Mouse (Mus musculus) ES-E14 (cell line): ENCODE measurements at regions not wholly inside any gene's neighbourhood (a gene's known extent, or its start where the extent isn't known, plus 50 kb on each side); places are given as distances from the start of the nearest gene placed in this dataset.

Experiments
- DNase-seq: peaks from one replicate; pipeline ENCODE4 v3.0.0-alpha.2; 2013; ENCODE audit warnings: low read depth, low spot score
- H3K27ac ChIP-seq: 2 replicates; pipeline ENCODE4 v1.5.1; 2012; ENCODE audit warnings: low read depth, mild to moderate bottlenecking, low read length, moderate library complexity, mixed read lengths; ENCODE audit not compliant: poor library complexity, insufficient read depth, severe bottlenecking
- H3K36me3 ChIP-seq: 2 replicates; pipeline ENCODE4 v1.6.1; 2012; ENCODE audit warnings: mild to moderate bottlenecking, low read length, moderate library complexity, mixed read lengths; ENCODE audit not compliant: control insufficient read depth, poor library complexity, insufficient read depth, severe bottlenecking
- H3K4me1 ChIP-seq, 2 experiments: fragments of 150-350 bp in 1 of 2; sonication (generic) in 1 of 2; 2 replicates each; pipeline ENCODE4 v1.6.1; 2012; ENCODE audit warnings: low read length in 2 of 2, mild to moderate bottlenecking in 1 of 2, mixed read lengths in 1 of 2; ENCODE audit not compliant: control insufficient read depth in 2 of 2, insufficient read depth in 2 of 2, poor library complexity in 1 of 2
- H3K4me3 ChIP-seq, 2 experiments: fragments of 150-350 bp in 1 of 2; sonication (generic) in 1 of 2; 2 replicates each; pipeline ENCODE4 v1.5.1; 2012; ENCODE audit warnings: low read length in 2 of 2, low read depth in 1 of 2, mild to moderate bottlenecking in 1 of 2, mixed read lengths in 1 of 2; ENCODE audit not compliant: insufficient read depth in 1 of 2, poor library complexity in 1 of 2, severe bottlenecking in 1 of 2
- H3K9ac ChIP-seq: 2 replicates; pipeline ENCODE4 v1.6.1; 2012; ENCODE audit warnings: low read depth, mild to moderate bottlenecking, low read length, mixed read lengths; ENCODE audit not compliant: poor library complexity, insufficient read depth, severe bottlenecking
- H3K9me3 ChIP-seq: fragments of 150-350 bp; sonication (generic); 2 replicates; pipeline ENCODE4 v1.6.1; 2012; ENCODE audit warnings: low read depth, mild to moderate bottlenecking, low read length; ENCODE audit not compliant: control insufficient read depth, insufficient read depth
- CHD2 ChIP-seq: IDR thresholded peaks from 2 replicates; pipeline ENCODE4 v1.6.1; 2014; ENCODE audit warnings: mild to moderate bottlenecking, low read depth, low read length, inconsistent platforms
- HCFC1 ChIP-seq: IDR thresholded peaks from 2 replicates; pipeline ENCODE4 v1.6.1; 2012; ENCODE audit warnings: low read length, inconsistent platforms, borderline replicate concordance; ENCODE audit not compliant: insufficient read depth
- MAFK ChIP-seq: IDR thresholded peaks from 2 replicates; pipeline ENCODE4 v1.6.1; 2014; ENCODE audit warnings: mild to moderate bottlenecking, low read depth, low read length, inconsistent platforms; ENCODE audit not compliant: insufficient read depth
- ZC3H11A ChIP-seq: IDR thresholded peaks from 2 replicates; pipeline ENCODE4 v1.6.1; 2012; ENCODE audit warnings: low read depth, mild to moderate bottlenecking, inconsistent platforms, low read length, borderline replicate concordance
- ZNF384 ChIP-seq: IDR thresholded peaks from 2 replicates; pipeline ENCODE4 v1.6.1; 2012; ENCODE audit warnings: low read depth, low read length, inconsistent platforms
- in situ Hi-C, 2 experiments: fragments of 600-800 bp; cut with MboI; formaldehyde crosslinking; loops; one replicate each; pipeline ENCODE4 v1.15.1; 2025; ENCODE audit warnings: low sequenced_read_pairs in 2 of 2, inconsistent platforms in 1 of 2; ENCODE audit not compliant: unreplicated experiment in 2 of 2

DNA sequence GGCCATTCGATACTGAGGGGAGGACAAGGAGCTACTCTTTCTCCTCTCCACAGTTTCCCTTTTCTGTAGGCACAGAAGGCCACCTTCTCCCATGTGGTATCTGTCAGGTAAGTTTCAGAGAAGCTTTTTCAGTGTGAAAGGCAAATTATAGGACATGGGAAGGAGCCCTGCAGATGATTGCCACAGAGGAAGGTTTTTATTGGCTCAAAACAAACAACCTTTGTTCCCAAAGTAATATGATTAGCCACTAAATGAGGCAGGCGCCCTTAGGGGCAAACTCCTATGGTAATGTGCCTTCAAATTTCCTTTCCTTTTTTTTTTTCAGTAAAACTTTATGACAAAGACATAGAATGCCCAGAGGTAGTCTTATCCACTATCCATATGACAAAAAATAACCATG, 256.5 kb downstream of the Sox11 start:
- in situ Hi-C loops = no loop called here
- no peak for DNase-seq
- no peak for TF ChIP-seq HCFC1
- no peak for TF ChIP-seq ZNF384
- no peak for TF ChIP-seq MAFK
- TF ChIP-seq ZC3H11A = no peak
- TF ChIP-seq CHD2 = no peak
- Histone ChIP-seq H3K9me3 (no peaks in the 10 kb centered on the region), H3K4me1 (peaks cover 14 to 16% of the 10 kb centered on the region in 2 experiments), H3K36me3 (no peaks in the 10 kb centered on the region), H3K9ac (no peak overlapping the region), H3K27ac (no peak overlapping the region), H3K4me3 (no peak overlapping the region)

DNA sequence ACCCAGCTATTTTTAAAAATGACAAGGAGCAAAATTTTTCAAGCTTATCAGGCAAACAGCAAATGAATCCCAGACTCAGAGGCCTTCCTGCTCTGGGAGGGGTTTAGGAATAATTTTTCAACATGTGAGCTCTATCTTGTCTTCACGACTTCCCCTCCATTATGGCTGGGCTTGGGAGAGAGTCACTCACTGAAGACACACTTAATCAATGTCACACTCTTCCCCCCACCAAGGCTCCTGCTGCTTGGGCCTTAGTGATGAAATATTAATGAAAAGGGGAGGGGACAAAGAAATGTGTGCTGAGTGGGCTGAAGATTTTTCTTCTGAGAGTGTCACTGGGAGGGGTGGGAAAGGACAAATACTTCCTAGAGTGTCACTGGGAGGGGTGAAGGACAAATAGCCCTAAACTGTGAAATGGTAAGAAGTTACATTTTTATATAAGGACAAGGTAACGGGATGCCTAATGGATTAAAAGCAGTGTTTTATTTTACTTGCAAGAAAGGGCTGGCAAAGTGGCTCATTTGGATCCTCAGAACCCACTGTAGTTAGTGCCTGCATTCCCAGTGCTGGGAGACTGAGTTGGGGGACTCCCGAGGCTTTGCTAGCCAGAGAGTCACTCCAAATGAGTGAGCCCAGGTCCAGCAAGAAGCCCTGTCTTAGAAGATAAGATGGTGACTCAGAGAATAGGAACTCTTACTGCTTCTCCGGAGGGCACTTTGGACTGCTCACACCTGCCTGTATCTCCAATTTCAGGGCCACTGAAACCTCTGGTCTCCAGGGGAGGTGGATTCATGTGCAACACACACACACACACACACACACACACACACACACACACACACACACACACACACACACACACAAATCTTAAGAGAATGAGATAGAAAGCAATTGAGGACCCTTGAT, 258.5 kb downstream of the Sox11 start:
- no peak overlapping the region for H3K9ac ChIP-seq

DNA sequence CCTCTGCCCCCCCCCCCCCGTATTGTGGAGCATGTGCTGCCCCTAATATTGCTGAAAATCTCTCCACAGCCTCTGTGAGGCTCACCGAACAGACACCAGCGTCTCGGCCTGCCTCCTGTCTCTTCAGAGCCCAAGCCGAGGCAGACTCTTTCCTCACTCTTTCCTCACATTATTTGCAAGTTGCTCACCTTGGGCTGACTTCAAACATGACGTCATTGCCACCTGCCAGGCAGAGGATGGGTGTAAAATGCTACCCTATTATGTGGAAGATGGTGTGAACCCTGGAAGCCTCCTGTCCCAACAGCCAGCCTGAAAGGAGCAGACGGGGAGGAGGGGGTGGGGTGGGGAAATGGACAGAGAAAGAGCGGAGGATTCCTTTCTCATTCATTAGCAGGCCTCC, 259.3 kb downstream of the Sox11 start:
- Histone ChIP-seq H3K36me3 (no peaks in the 10 kb centered on the region), H3K9me3 (no peaks in the 10 kb centered on the region), H3K4me3 (peak overlapping the region; percentile 19; a peak in 1 of 4 replicates), H3K9ac (peak overlapping the region; percentile 40; the same call in 1 of the 2 replicates), H3K4me1 (peaks cover 14 to 16% of the 10 kb centered on the region in 2 experiments), H3K27ac (peak overlapping the region; percentile 92)
- TF ChIP-seq MAFK (no peak), CHD2 (no peak), ZNF384 (no peak), HCFC1 (no peak), ZC3H11A (no peak)
- DNase-seq = peak; percentile 82
- in situ Hi-C loops = no loop called here

More for the DNA sequence above, 258.5 kb downstream of the Sox11 start:
- H3K4me1 ChIP-seq = peaks cover 14 to 16% of the 10 kb centered on the region in 2 experiments
- H3K27ac ChIP-seq = peak overlapping the region; percentile 5; the same call in 1 of the 2 replicates
- no peak overlapping the region for H3K4me3 ChIP-seq
- H3K9me3 ChIP-seq = no peaks in the 10 kb centered on the region
- in situ Hi-C loops = no loop called here
- no peak for TF ChIP-seq MAFK
- no peaks in the 10 kb centered on the region for H3K36me3 ChIP-seq
- DNase-seq = no peak

DNA sequence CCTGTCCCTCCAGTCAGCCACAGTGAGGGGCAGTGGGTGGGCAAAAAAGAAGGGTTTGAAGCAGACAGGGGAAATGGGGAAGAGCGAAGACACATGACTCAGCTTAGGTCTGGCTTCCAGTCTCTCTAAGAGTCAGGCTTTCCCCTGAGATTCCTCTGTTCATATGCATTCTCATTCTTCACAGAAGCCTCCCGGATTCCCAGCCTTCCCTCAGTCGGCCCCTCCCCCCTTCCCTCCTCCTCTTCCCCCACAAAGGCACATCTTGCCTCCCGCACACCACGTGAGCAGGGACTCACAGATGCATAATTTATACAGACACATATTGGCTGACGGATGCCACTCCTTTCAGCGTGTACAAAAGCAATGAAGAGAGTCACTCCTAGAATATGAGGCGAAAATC, 259.8 kb downstream of the Sox11 start:
- in situ Hi-C loops = no loop called here
- peak overlapping the region; percentile 40; the same call in 1 of the 2 replicates for H3K9ac ChIP-seq
- H3K4me3 ChIP-seq = peak overlapping the region in 1 of 2 experiments; percentile 19; a peak in 1 of 4 replicates
- no peaks in the 10 kb centered on the region for H3K9me3 ChIP-seq
- H3K27ac ChIP-seq = peak overlapping the region; percentile 92
- TF ChIP-seq ZC3H11A = no peak
- TF ChIP-seq MAFK = peak; percentile 58; the same call in 1 of the 2 replicates
- peak; percentile 89 for DNase-seq
- peaks cover 14 to 16% of the 10 kb centered on the region in 2 experiments for H3K4me1 ChIP-seq
- no peaks in the 10 kb centered on the region for H3K36me3 ChIP-seq
